ENCODE assay signal across 20 mouse cellular contexts in genomic region chr11:88949802-88950639, GRCm38 (mm10). TPM values are rescaled to one million over a fixed set of nuclear protein-coding genes. Genes with fewer than 3 reads are reported as not detected.
A peak's percentile ranks its signal among the peaks of the same experiment; 100 is the strongest.
DNase-seq lines count a peak whose midpoint lies in the region; ATAC-seq lines count a peak whose summit lies in the region.
"Had no signal": no experiment of that assay in that cellular context is flagged by ENCODE, and none has a peak within 500 bp of the region (broad histone marks: within the 10 kb centered on the region; RNA-seq: fewer than 3 reads in every experiment).

No protein-coding gene starts in this region.

- H3K27me3 ChIP-seq in stomach, embryonic 16.5 days (ENCODE audit: control insufficient read depth, insufficient read depth, low read length), result no peaks in the 10 kb centered on the region
- H3K27me3 ChIP-seq in midbrain, embryonic 10.5 days (ENCODE audit: low read depth, poor library complexity, severe bottlenecking), result no peaks in the 10 kb centered on the region
- H3K27me3 ChIP-seq: heart, embryonic 15.5 days; hindbrain, embryonic 15.5 days; midbrain, embryonic 13.5 days; neural tube, embryonic 13.5 days had no signal

- H3K36me3 ChIP-seq in stomach, embryonic 16.5 days (ENCODE audit: control insufficient read depth, insufficient read depth, low read length), result no peaks in the 10 kb centered on the region
- H3K36me3 ChIP-seq in midbrain, embryonic 10.5 days, result peaks cover 69% of the 10 kb centered on the region

- no peak overlapping the region for H3K4me2 ChIP-seq in stomach, embryonic 16.5 days (ENCODE audit: low read depth, low read length)
- H3K4me2 ChIP-seq: heart, embryonic 15.5 days; hindbrain, embryonic 15.5 days; midbrain, embryonic 13.5 days; neural tube, embryonic 13.5 days had no signal

- H3K9me3 ChIP-seq in stomach, embryonic 16.5 days (replicated peaks; ENCODE audit: control insufficient read depth, low read length), result no peaks in the 10 kb centered on the region
- H3K9me3 ChIP-seq in midbrain, embryonic 10.5 days (replicated peaks), result no peaks in the 10 kb centered on the region
- H3K9me3 ChIP-seq: heart, embryonic 15.5 days; hindbrain, embryonic 15.5 days; midbrain, embryonic 13.5 days; neural tube, embryonic 13.5 days had no signal

- H3K4me1 ChIP-seq in stomach, embryonic 16.5 days (ENCODE audit: control insufficient read depth, insufficient read depth, low read length), result peaks cover 12% of the 10 kb centered on the region
- H3K4me1 ChIP-seq in midbrain, embryonic 10.5 days, result peaks cover 18% of the 10 kb centered on the region
- H3K4me1 ChIP-seq: heart, embryonic 15.5 days had no signal

- peak; percentile 39 to 59; a peak in 3 of 4 replicates for ATAC-seq in hematopoietic stem cell, adult 5-6 weeks (replicated peaks in 1 of 2; ENCODE audit: insufficient read depth in 1 of 2, low FRiP score in 2 of 2, low TSS enrichment in 1 of 2, low read depth in 1 of 2, poor library complexity in 2 of 2, severe bottlenecking in 2 of 2)
- no peak for ATAC-seq in stomach, embryonic 16.5 days (ENCODE audit: insufficient read depth, low FRiP score)
- ATAC-seq: midbrain, embryonic 13.5 days had no signal

- H3K27ac ChIP-seq in stomach, embryonic 16.5 days (ENCODE audit: low read length), result peak overlapping the region; percentile 29; the same call in 1 of the 2 replicates
- H3K27ac ChIP-seq in midbrain, embryonic 10.5 days (replicated peaks), result no peak overlapping the region
- H3K27ac ChIP-seq: heart, embryonic 15.5 days; hindbrain, embryonic 15.5 days; left cerebral cortex, adult 2 months; midbrain, embryonic 13.5 days; neural tube, embryonic 13.5 days had no signal

- H3K4me3 ChIP-seq in stomach, embryonic 16.5 days (replicated peaks; ENCODE audit: low read length), result no peak overlapping the region
- H3K4me3 ChIP-seq in midbrain, embryonic 10.5 days, result no peak overlapping the region
- H3K4me3 ChIP-seq: heart, embryonic 15.5 days; hindbrain, embryonic 15.5 days; left cerebral cortex, adult 2 months; midbrain, embryonic 13.5 days; neural tube, embryonic 13.5 days had no signal

- peak; percentile 53 to 59 for DNase-seq in spleen, postnatal 36 days (ENCODE audit: low spot score in 2 of 2)
- no peak for DNase-seq in spleen, adult 18-20 months
- peak; percentile 47 for DNase-seq in MEL-GATA-1-ER (ENCODE audit: extremely low read depth, low read depth)
- no peak for DNase-seq in right cerebral cortex, postnatal 14 days
- DNase-seq in midbrain, embryonic 10.5 days (ENCODE audit: low spot score), result no peak
- DNase-seq in embryo, embryonic 10.5 days (ENCODE audit: low spot score), result no peak
- DNase-seq: cerebellum, adult 9-11 months; kidney, adult 2 months; retina, postnatal 1 day; thymus, postnatal 25 days had no signal

- WGBS in stomach, embryonic 16.5 days, result 77% methylated on average over 8 of the region's 8 CpGs
- 90% methylated on average over 8 of the region's 8 CpGs for WGBS in midbrain, embryonic 10.5 days

- H3K9ac ChIP-seq in stomach, embryonic 16.5 days (ENCODE audit: low read length), result peak overlapping the region; percentile 34; the same call in 1 of the 2 replicates
- H3K9ac ChIP-seq: heart, embryonic 15.5 days; hindbrain, embryonic 15.5 days; midbrain, embryonic 13.5 days; neural tube, embryonic 13.5 days had no signal

RNA-seq across cellular contexts. Expression of gene Scpep1, which starts 5.2 kb away (rescaled TPM):
- total RNA-seq in hematopoietic stem cell, adult 5-6 weeks (2017), result 13.4 and 15.6 TPM in 2 replicates
- polyA plus RNA-seq in stomach, embryonic 16.5 days (2015; fragmentation: Nextera tagmentation; extraction: Ambion mirVana), result 88.2 and 93.1 TPM in 2 replicates
- polyA plus RNA-seq in midbrain, embryonic 10.5 days (2016; fragmentation: Nextera tagmentation; extraction: Ambion mirVana), result 75.5 and 81.0 TPM in 2 replicates

RNA-seq across cellular contexts. Expression of gene Elobl, which starts 16.7 kb away (rescaled TPM):
- total RNA-seq in hematopoietic stem cell, adult 5-6 weeks (2017), result not detected in 2 replicates
- polyA plus RNA-seq in stomach, embryonic 16.5 days (2015; fragmentation: Nextera tagmentation; extraction: Ambion mirVana), result not detected in 2 replicates
- not detected in 2 replicates for polyA plus RNA-seq in midbrain, embryonic 10.5 days (2016; fragmentation: Nextera tagmentation; extraction: Ambion mirVana)
- total RNA-seq: layer of hippocampus, adult 18-20 months; left cerebral cortex, adult 2 months had no signal
- polyA plus RNA-seq: heart, embryonic 15.5 days; hindbrain, embryonic 15.5 days; limb, embryonic 14.5 days; lung, embryonic 16.5 days; midbrain, embryonic 13.5 days; neural tube, embryonic 13.5 days had no signal

RNA-seq across cellular contexts. Expression of gene Coil, which starts 20.0 kb away (rescaled TPM):
- 15.5 and 22.5 TPM in 2 replicates for total RNA-seq in hematopoietic stem cell, adult 5-6 weeks (2017)
- 10.1 and 10.7 TPM in 2 replicates for polyA plus RNA-seq in stomach, embryonic 16.5 days (2015; fragmentation: Nextera tagmentation; extraction: Ambion mirVana)
- 29.9 and 30.3 TPM in 2 replicates for polyA plus RNA-seq in midbrain, embryonic 10.5 days (2016; fragmentation: Nextera tagmentation; extraction: Ambion mirVana)

RNA-seq across cellular contexts. Expression of gene Trim25, which starts 49.2 kb away (rescaled TPM):
- 26.1 and 36.6 TPM in 2 replicates for total RNA-seq in hematopoietic stem cell, adult 5-6 weeks (2017)
- polyA plus RNA-seq in stomach, embryonic 16.5 days (2015; fragmentation: Nextera tagmentation; extraction: Ambion mirVana), result 27.8 and 29.0 TPM in 2 replicates
- polyA plus RNA-seq in midbrain, embryonic 10.5 days (2016; fragmentation: Nextera tagmentation; extraction: Ambion mirVana), result 3.0 and 3.3 TPM in 2 replicates

Comparison
In these comparisons a context has a peak if more than half of its experiments do, and no peak if none do; other contexts are left out.
1. DNase-seq: peak in spleen, postnatal 36 days (2 of 2) and MEL-GATA-1-ER (single experiment); none in spleen, adult 18-20 months (0 of 2), right cerebral cortex, postnatal 14 days (single experiment), midbrain, embryonic 10.5 days (single experiment) and embryo, embryonic 10.5 days (single experiment).